Mouse (Mus musculus): ENCODE measurements around the gene Angel1. TPM values are rescaled to one million over a fixed set of nuclear protein-coding genes. Genes with fewer than 3 reads are reported as not detected.
A peak's percentile ranks its signal among the peaks of the same experiment; 100 is the strongest.

The Angel1 gene
- polyA plus RNA-seq, 1 experiment = not detected

DNA sequence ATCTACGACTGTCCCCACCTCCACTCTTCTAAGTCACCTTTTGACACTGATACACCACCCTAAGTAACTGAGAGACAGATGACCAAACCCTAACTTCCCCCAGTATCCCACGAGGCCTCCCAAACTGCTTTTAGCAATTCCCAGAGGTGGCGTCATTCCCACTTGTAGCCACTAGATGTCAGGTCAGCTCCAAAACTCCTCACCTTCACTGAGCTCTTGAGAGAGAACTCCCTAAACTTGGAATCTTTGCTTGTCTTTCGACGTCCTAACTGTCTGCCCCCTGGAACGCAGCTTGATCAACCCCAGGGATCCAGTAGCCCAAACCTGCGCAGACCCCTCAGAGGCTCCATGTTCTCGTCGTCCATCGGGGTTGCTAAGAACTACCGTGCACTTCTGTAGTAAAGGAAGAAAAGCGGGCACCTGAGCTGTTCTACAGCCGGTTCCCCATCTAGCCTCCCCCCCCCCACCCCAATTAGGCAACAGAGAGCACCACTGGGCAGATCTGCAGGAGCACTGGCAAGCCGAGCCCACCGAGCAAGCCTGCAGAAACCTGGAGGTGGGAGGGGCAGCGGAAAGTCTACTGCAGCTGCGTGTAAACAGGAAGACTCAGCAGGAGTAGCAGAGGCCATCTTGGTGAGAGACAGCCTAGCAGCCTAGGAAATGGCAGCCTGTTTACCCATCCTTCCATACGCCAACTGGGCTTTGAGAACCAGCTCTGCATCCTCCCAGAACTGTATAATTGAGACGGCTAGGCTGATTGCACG, 41.8 kb upstream of the Angel1 start:
- Histone ChIP-seq H3K4me3 (ENCODE audit: insufficient read depth, low read depth, low read length) (no peak overlapping the region), H3K4me1 (ENCODE audit: control insufficient read depth, insufficient read depth, low read length) (peaks cover 14% of the 10 kb centered on the region), H3K27ac (ENCODE audit: insufficient read depth, low read depth, low read length) (no peak overlapping the region)
- no peak for TF ChIP-seq CTCF (IDR thresholded peaks at IDR 0.05; ENCODE audit: insufficient read depth, low read depth, low read length)
- 39% methylated on average over 20 of the region's 20 CpGs for WGBS

DNA sequence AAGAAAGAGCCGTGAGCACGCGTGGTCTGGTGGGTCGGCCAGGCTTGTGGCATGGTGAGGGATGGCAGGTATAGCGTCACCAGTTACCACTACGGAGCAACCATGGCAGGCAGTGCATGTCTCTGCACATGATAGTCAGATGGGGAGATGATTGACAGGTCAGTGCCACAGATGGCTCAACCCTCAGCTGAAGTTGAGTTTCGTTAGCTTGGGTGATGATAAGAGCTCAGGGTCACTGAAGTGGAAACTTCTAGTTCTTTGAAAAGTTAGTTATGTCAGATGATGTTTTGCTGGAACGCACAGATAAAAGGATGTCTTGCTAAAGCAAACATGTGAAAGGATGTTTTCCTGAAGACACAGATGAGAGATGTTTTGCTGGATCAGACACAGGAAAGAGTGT, 40.2 kb upstream of the Angel1 start:
- peaks cover 10% of the 10 kb centered on the region; the same call in 1 of the 2 replicates for H3K4me1 ChIP-seq (ENCODE audit: control insufficient read depth, insufficient read depth, low read length)
- WGBS = 93% methylated on average over 8 of the region's 8 CpGs
- no peak overlapping the region for H3K4me3 ChIP-seq (ENCODE audit: insufficient read depth, low read depth, low read length)
- no peak overlapping the region for H3K27ac ChIP-seq (ENCODE audit: insufficient read depth, low read depth, low read length)
- TF ChIP-seq POLR2A (IDR thresholded peaks at IDR 0.05; ENCODE audit: insufficient read depth, low read depth, low read length) (no peak), CTCF (IDR thresholded peaks at IDR 0.05; ENCODE audit: insufficient read depth, low read depth, low read length) (no peak)

DNA sequence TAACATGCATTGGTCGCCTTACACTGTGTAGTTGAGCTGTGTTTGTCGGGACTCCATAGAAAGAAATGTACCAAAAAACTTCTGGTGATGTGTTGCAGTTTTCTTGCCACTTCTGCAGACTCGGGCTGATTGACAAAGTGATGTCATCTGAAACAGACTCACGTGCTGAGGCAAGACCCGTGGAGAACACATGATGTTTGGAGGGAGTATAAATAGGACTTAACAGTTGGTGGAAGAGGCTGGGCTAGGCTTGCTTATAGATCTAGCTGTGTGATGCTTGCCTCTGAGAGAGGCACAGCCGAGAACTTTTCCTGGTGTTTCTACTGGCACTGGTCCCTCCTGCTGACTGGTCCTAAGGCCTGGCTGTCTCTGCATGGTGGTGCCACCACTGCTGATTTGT, 37.8 kb upstream of the Angel1 start:
- Histone ChIP-seq H3K27ac (ENCODE audit: insufficient read depth, low read depth, low read length) (no peak overlapping the region), H3K4me1 (ENCODE audit: control insufficient read depth, insufficient read depth, low read length) (no peaks in the 10 kb centered on the region), H3K4me3 (ENCODE audit: insufficient read depth, low read depth, low read length) (no peak overlapping the region)
- WGBS = 68% methylated on average over 6 of the region's 6 CpGs
- TF ChIP-seq POLR2A (IDR thresholded peaks at IDR 0.05; ENCODE audit: insufficient read depth, low read depth, low read length) (no peak), CTCF (IDR thresholded peaks at IDR 0.05; ENCODE audit: insufficient read depth, low read depth, low read length) (no peak)

DNA sequence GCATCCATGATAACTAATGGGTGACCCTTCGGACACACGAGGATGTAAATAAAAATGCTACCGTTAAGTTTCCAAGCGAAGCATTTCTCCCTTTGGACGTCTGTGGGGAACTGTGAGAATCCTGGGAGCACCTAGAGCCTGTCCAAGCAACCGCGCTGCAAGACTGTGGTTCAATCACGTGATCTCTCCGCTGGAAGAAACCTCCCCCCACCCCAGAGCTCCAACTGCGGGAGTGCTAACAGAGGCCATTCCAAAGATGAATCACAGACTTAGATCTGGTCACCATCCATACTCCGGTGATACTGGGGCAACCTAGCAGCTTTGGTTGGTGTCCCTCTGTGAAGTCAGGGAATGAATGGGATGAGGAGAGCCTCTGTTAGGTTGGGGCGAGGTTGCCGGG, 34.8 kb upstream of the Angel1 start:
- H3K27ac ChIP-seq (ENCODE audit: insufficient read depth, low read depth, low read length) = no peak overlapping the region
- 81% methylated on average over 13 of the region's 13 CpGs for WGBS
- H3K4me3 ChIP-seq (ENCODE audit: insufficient read depth, low read depth, low read length) = no peak overlapping the region
- H3K4me1 ChIP-seq (ENCODE audit: control insufficient read depth, insufficient read depth, low read length) = no peaks in the 10 kb centered on the region
- TF ChIP-seq CTCF (IDR thresholded peaks at IDR 0.05; ENCODE audit: insufficient read depth, low read depth, low read length) (no peak), POLR2A (IDR thresholded peaks at IDR 0.05; ENCODE audit: insufficient read depth, low read depth, low read length) (no peak)

DNA sequence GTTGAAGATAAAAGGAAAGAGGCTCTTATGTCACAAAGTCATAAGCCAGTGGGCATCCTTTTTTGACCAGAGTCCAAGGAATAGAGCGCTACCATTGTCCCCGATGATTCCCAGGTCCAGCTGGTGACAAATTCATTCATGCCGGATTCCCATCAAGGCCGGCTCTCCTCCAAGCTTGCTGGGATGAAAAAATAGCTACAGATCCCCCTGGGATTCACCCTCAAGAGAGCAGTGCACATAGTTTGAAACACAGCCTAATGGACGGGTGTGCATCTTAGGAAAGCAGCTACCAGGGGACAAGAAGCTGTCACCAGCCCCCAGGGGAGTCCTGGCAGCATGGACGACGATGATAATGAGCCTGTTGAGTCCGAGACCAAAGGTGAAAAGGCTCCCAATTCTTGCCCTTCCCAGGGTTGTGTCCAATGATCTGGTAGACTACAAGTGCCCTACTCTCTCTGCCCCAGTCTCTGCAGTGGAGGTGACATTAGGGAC, 8.1 kb upstream of the Angel1 start, which contains the start of gene Lrrc74a:
Gene Lrrc74a (plus strand): TSS at position 51 of the 492 bp plus-strand sequence.
- Histone ChIP-seq H3K4me3 (ENCODE audit: insufficient read depth, low read depth, low read length) (no peak within 1 kb of the TSS), H3K27ac (ENCODE audit: insufficient read depth, low read depth, low read length) (no peak within 1 kb of the TSS), H3K4me1 (ENCODE audit: control insufficient read depth, insufficient read depth, low read length) (no peaks in the 10 kb centered on the region)
- TF ChIP-seq CTCF (IDR thresholded peaks at IDR 0.05; ENCODE audit: insufficient read depth, low read depth, low read length) = no peak
- TF ChIP-seq POLR2A (IDR thresholded peaks at IDR 0.05; ENCODE audit: insufficient read depth, low read depth, low read length) = no peak
- 85% methylated on average over 8 of the region's 8 CpGs for whole genome bisulfite sequencing

DNA sequence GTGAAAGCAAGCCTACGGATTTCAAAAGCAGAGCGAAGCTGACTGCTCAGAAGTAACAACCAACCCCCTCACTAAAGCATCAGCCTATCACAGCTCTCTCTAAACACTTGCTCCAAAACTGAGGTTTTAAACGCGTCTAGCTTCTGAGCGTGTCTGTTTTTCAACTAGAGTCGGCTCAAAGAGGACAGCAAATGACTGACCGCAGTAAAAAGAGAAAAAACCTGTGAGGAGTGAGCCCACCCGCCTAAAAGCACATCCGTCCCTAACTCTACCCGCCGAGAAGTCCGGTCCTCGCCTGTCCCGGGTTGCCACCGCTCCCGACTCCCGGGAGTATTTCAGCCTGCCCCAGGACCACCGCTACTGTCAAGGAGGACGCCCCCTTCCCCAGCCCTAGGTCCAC, 554 bp downstream of the Angel1 start:
- under 1% methylated on average over 19 of the region's 19 CpGs for whole genome bisulfite sequencing
- TF ChIP-seq POLR2A (IDR thresholded peaks at IDR 0.05; ENCODE audit: insufficient read depth, low read depth, low read length) = no peak
- no peak for TF ChIP-seq CTCF (IDR thresholded peaks at IDR 0.05; ENCODE audit: insufficient read depth, low read depth, low read length)
- peaks cover 12% of the 10 kb centered on the region for H3K4me1 ChIP-seq (ENCODE audit: control insufficient read depth, insufficient read depth, low read length)
- peak overlapping the region; percentile 74 for H3K4me3 ChIP-seq (ENCODE audit: insufficient read depth, low read depth, low read length)
- H3K27ac ChIP-seq (ENCODE audit: insufficient read depth, low read depth, low read length) = no peak overlapping the region

DNA sequence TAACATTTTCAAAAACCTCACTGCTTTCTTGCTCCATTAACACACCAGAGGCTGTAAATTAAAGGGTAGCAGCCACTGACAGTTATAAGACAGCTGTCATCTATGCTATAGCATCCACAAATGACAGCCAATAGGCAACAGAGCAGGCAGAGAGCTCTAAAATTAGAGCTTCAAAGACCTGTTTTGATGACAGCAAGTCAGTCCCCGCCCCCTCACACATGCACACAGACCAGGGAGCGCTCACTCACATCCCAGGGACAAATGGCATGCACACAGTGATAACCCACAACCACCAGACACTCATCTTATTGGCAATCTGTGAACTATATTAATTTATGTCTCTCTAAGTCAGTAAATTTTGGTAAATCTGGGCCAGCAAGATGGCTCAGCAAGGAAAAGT, 2.0 kb downstream of the Angel1 start:
- TF ChIP-seq POLR2A (IDR thresholded peaks at IDR 0.05; ENCODE audit: insufficient read depth, low read depth, low read length) = no peak
- TF ChIP-seq CTCF (IDR thresholded peaks at IDR 0.05; ENCODE audit: insufficient read depth, low read depth, low read length) = no peak
- Histone ChIP-seq H3K4me3 (ENCODE audit: insufficient read depth, low read depth, low read length) (no peak overlapping the region), H3K27ac (ENCODE audit: insufficient read depth, low read depth, low read length) (no peak overlapping the region), H3K4me1 (ENCODE audit: control insufficient read depth, insufficient read depth, low read length) (peaks cover 12% of the 10 kb centered on the region)
- 79% methylated on average over 2 of the region's 2 CpGs for WGBS

DNA sequence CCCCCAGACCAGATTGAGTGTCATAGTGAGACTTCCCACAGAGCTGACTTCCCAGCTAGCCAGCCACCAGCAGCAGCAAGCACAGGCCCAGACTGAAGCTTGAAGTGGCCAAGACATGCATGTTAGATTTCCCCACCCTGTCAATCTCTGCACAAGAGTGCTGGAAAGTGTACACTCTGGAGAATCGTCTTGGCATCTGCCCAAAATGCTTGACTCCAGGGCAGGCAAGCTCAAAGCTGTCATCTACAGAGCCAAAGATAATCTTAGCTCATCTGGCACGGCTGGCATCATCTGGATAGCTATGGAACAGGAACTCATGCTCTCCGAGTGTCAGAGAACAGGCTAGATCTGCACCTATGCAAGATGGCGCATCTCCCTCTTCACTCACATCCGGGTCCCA, 4.8 kb downstream of the Angel1 start:
- no peak for TF ChIP-seq POLR2A (IDR thresholded peaks at IDR 0.05; ENCODE audit: insufficient read depth, low read depth, low read length)
- WGBS = 82% methylated on average over 5 of the region's 5 CpGs
- Histone ChIP-seq H3K27ac (ENCODE audit: insufficient read depth, low read depth, low read length) (no peak overlapping the region), H3K4me1 (ENCODE audit: control insufficient read depth, insufficient read depth, low read length) (peaks cover 12% of the 10 kb centered on the region), H3K4me3 (ENCODE audit: insufficient read depth, low read depth, low read length) (no peak overlapping the region)

DNA sequence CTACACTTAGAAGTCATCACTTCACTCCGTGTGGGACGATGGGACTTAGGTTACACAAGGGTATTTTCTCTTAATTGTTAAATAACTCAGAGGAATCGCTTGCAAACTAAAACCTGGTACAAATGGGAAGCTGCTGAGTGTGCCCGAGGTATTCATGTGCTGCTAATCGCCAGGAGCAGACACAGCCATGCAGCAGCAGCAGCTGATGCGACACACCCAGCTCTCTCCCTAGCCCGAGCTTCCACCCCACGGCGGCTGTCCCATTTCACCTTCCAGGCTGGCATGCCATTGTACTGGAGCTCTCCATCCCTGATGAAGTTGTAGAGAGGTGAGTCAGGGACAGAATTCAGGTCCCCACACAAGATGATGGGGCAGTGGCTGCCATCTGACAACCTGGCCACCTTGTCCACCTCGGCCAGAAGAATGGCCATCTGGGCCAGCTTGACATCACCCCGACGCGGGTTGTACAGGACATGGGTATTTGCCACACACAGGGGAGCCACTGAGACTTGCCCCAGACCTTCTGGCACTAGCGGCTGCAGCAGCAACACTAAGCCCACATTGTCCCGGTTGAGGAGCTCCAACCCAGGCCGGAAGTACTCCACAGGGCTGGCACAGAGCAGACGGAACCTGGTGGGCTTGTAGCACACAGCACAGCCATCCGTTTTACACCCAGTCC, 6.2 kb downstream of the Angel1 start:
- H3K27ac ChIP-seq (ENCODE audit: insufficient read depth, low read depth, low read length) = no peak overlapping the region
- no peak overlapping the region for H3K4me3 ChIP-seq (ENCODE audit: insufficient read depth, low read depth, low read length)
- H3K4me1 ChIP-seq (ENCODE audit: control insufficient read depth, insufficient read depth, low read length) = peaks cover 14% of the 10 kb centered on the region
- TF ChIP-seq CTCF (IDR thresholded peaks at IDR 0.05; ENCODE audit: insufficient read depth, low read depth, low read length) = no peak
- no peak for TF ChIP-seq POLR2A (IDR thresholded peaks at IDR 0.05; ENCODE audit: insufficient read depth, low read depth, low read length)
- 79% methylated on average over 18 of the region's 18 CpGs for WGBS
